23 mouse cellular contexts compared by ENCODE assay signal in the genomic region with DNA sequence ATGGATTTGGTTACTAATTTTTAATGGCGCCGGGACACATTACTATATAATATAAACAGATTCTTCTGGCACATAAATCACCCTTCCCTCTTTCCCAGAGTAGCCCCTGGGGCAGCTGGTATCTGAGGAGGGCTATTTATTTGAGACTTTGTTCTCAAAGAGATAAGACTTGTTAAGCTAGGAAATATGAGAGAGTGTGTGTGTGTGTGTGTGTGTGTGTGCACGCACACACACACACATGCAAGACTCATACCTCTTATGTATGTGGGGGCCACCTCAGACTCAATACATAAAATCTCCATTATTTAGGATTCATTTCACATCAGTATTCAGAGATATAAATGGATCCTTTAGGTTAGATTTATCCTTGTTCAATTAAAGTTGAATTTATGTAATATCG.
"Had no signal": no experiment of that assay in that cellular context is flagged by ENCODE, and none has a peak within 500 bp of the region (broad histone marks: within the 10 kb centered on the region; RNA-seq: fewer than 3 reads in every experiment).

No protein-coding gene starts in this region.

- H3K9me3 ChIP-seq: heart, embryonic 13.5 days; heart, embryonic 15.5 days; hindbrain, embryonic 13.5 days; hindbrain, embryonic 15.5 days; limb, embryonic 10.5 days; limb, embryonic 12.5 days had no signal

- DNase-seq: forebrain, postnatal 0 days; gastrocnemius, postnatal 14 days; gastrocnemius, postnatal 36 days; heart, adult 18-20 months; heart, postnatal 14 days; heart, postnatal 36 days; kidney, adult 18-20 months; kidney, adult 8-10 months; kidney, postnatal 10 days; kidney, postnatal 25 days; kidney, postnatal 4 days; liver had no signal

- H3K27ac ChIP-seq: heart, embryonic 13.5 days; heart, embryonic 15.5 days; hindbrain, embryonic 13.5 days; hindbrain, embryonic 15.5 days; hindbrain, postnatal 0 days; layer of hippocampus, adult 2 months; left cerebral cortex, adult 2 months; limb, embryonic 10.5 days; limb, embryonic 12.5 days had no signal

- ATAC-seq: forebrain, postnatal 0 days; hindbrain, postnatal 0 days had no signal

- H3K4me2 ChIP-seq: heart, embryonic 11.5 days; heart, embryonic 13.5 days; heart, embryonic 15.5 days; hindbrain, embryonic 13.5 days; hindbrain, embryonic 15.5 days; limb, embryonic 12.5 days; liver, embryonic 11.5 days had no signal

- H3K27me3 ChIP-seq: heart, embryonic 13.5 days; heart, embryonic 15.5 days; hindbrain, embryonic 13.5 days; hindbrain, embryonic 15.5 days; limb, embryonic 12.5 days had no signal

- H3K9ac ChIP-seq: forebrain, postnatal 0 days; heart, embryonic 13.5 days; heart, embryonic 15.5 days; hindbrain, embryonic 13.5 days; hindbrain, embryonic 15.5 days; limb, embryonic 12.5 days had no signal

- H3K36me3 ChIP-seq: heart, embryonic 13.5 days; heart, embryonic 15.5 days; hindbrain, embryonic 13.5 days; hindbrain, embryonic 15.5 days; limb, embryonic 10.5 days; limb, embryonic 12.5 days had no signal

- H3K4me3 ChIP-seq: heart, embryonic 13.5 days; heart, embryonic 15.5 days; hindbrain, embryonic 13.5 days; hindbrain, embryonic 15.5 days; layer of hippocampus, adult 2 months; left cerebral cortex, adult 2 months; limb, embryonic 10.5 days; limb, embryonic 12.5 days had no signal

- H3K4me1 ChIP-seq: heart, embryonic 13.5 days; heart, embryonic 15.5 days; hindbrain, embryonic 13.5 days; hindbrain, embryonic 15.5 days had no signal
